24 mouse cellular contexts compared by ENCODE assay signal in genomic region chr16:11833474-11833873, GRCm38 (mm10).
"Had no signal": no experiment of that assay in that cellular context is flagged by ENCODE, and none has a peak within 500 bp of the region (broad histone marks: within the 10 kb centered on the region; RNA-seq: fewer than 3 reads in every experiment).

No protein-coding gene starts in this region.

- H3K36me3 ChIP-seq: heart, embryonic 10.5 days; heart, embryonic 12.5 days; hindbrain, embryonic 10.5 days; hindbrain, embryonic 12.5 days; intestine, embryonic 15.5 days; limb, embryonic 15.5 days; liver, embryonic 12.5 days had no signal

- H3K9me3 ChIP-seq: heart, embryonic 10.5 days; heart, embryonic 12.5 days; hindbrain, embryonic 10.5 days; hindbrain, embryonic 12.5 days; intestine, embryonic 15.5 days; limb, embryonic 13.5 days; limb, embryonic 15.5 days; liver, embryonic 12.5 days had no signal

- H3K4me1 ChIP-seq: heart, embryonic 10.5 days; heart, embryonic 12.5 days; hindbrain, embryonic 10.5 days; hindbrain, embryonic 12.5 days; intestine, embryonic 15.5 days; limb, embryonic 15.5 days; liver, embryonic 12.5 days had no signal

- H3K27ac ChIP-seq: heart, embryonic 10.5 days; hindbrain, embryonic 10.5 days; hindbrain, embryonic 12.5 days; hindbrain, embryonic 14.5 days; intestine, embryonic 15.5 days; limb, embryonic 13.5 days; limb, embryonic 15.5 days; liver, embryonic 12.5 days; liver, embryonic 14.5 days had no signal

- H3K4me3 ChIP-seq: heart, embryonic 10.5 days; heart, embryonic 12.5 days; hindbrain, embryonic 10.5 days; hindbrain, embryonic 12.5 days; intestine, embryonic 15.5 days; limb, embryonic 13.5 days; limb, embryonic 15.5 days; liver, embryonic 12.5 days had no signal

- H3K27me3 ChIP-seq: heart, embryonic 12.5 days; hindbrain, embryonic 12.5 days; intestine, embryonic 15.5 days; limb, embryonic 13.5 days; limb, embryonic 15.5 days; liver, embryonic 12.5 days had no signal

- H3K9ac ChIP-seq: heart, embryonic 12.5 days; hindbrain, embryonic 12.5 days; hindbrain, embryonic 14.5 days; intestine, embryonic 15.5 days; limb, embryonic 13.5 days; limb, embryonic 15.5 days; liver, embryonic 12.5 days; liver, embryonic 14.5 days had no signal

- H3K4me2 ChIP-seq: heart, embryonic 12.5 days; hindbrain, embryonic 12.5 days; hindbrain, embryonic 14.5 days; intestine, embryonic 15.5 days; limb, embryonic 13.5 days; limb, embryonic 15.5 days; liver, embryonic 12.5 days had no signal

- ATAC-seq: forebrain, embryonic 16.5 days; hindbrain, embryonic 16.5 days; inflammation-experienced regulatory T-cells, adult 6 months; intestine, embryonic 15.5 days; intestine, postnatal 0 days; liver, embryonic 12.5 days had no signal

- DNase-seq: heart, adult 18-20 months; heart, postnatal 10 days; heart, postnatal 4 days; kidney, adult 8-10 months; kidney, postnatal 10 days; kidney, postnatal 36 days; layer of hippocampus, adult 9-11 months; layer of hippocampus, postnatal 36 days; left cerebral cortex, postnatal 4 days; lung, adult 18-20 months had no signal
